Mouse (Mus musculus) c-Kit-negative CD71-positive TER-119-positive erythroid progenitor cells, embryonic 14.5 days (primary cell): ENCODE measurements around the gene Gm16429.
"Not testable (repeated sequence)": the region's sequence is repeated elsewhere in the genome, so short reads cannot be mapped to it uniquely, and the experiment has no call there.

Experiments
- DNase-seq: peaks from one replicate; pipeline ENCODE4 v3.0.0-alpha.2; 2013; ENCODE audit warnings: low read depth, low spot score

The Gm16429 gene

DNA sequence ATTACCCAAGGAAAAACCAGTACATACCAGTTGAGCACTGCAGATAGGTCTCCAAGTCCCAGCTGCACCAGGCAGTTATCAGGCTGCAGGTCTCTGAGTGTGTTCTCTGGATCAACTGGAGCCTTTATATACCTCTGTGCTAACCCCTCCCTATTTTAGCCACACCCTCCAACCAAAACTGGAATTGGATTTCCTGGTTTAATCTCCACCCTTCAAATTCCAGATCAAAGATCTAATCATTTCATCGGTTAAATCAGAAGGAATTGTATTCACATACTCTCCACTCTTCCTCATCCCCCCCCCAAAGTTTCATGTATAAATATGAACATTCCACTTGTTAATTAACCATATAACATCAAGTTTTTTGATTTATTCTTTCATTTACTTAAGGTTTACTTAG, at the start of gene Gm16429:
Gene Gm16429, minus strand, starts transcription at position 101 of the 400 bp plus-strand sequence.
- DNase-seq, result not testable (repeated sequence)
